Mouse (Mus musculus) intestine, embryonic 16.5 days (tissue): ENCODE measurements around the gene Nr0b2. TPM values are rescaled to one million over a fixed set of nuclear protein-coding genes. Genes with fewer than 3 reads are reported as not detected.

ENCODE experiments used
- ATAC-seq: fragments of 200-750 bp; cut with Nextera tagmentation; 2 replicates; pipeline ENCODE4 v1.8.0; 2017; ENCODE audit warnings: moderate TSS enrichment, moderate library complexity
- H3K27ac ChIP-seq: fragments of 300-500 bp; sonication (generic); 2 replicates; pipeline ENCODE4 v1.5.1; 2014; ENCODE audit warnings: mild to moderate bottlenecking, low read length
- H3K27me3 ChIP-seq: fragments of 300-500 bp; sonication (generic); replicated peaks from 2 replicates; pipeline ENCODE4 v1.6.1; 2014; ENCODE audit warnings: low read length, control low read depth, mixed read lengths; ENCODE audit not compliant: control insufficient read depth, insufficient read depth
- H3K36me3 ChIP-seq: fragments of 300-500 bp; sonication (generic); 2 replicates; pipeline ENCODE4 v1.6.1; 2014; ENCODE audit warnings: low read length, control low read depth; ENCODE audit not compliant: control insufficient read depth, insufficient read depth
- H3K4me1 ChIP-seq: fragments of 300-500 bp; sonication (generic); 2 replicates; pipeline ENCODE4 v1.6.1; 2014; ENCODE audit warnings: low read length, control low read depth, mixed read lengths; ENCODE audit not compliant: control insufficient read depth, insufficient read depth
- H3K4me2 ChIP-seq: fragments of 300-500 bp; sonication (generic); 2 replicates; pipeline ENCODE4 v1.6.1; 2014; ENCODE audit warnings: low read depth, low read length, control low read depth
- H3K4me3 ChIP-seq: fragments of 300-500 bp; sonication (generic); 2 replicates; pipeline ENCODE4 v1.5.1; 2014; ENCODE audit warnings: mild to moderate bottlenecking, low read length
- H3K9ac ChIP-seq: fragments of 300-500 bp; sonication (generic); 2 replicates; pipeline ENCODE4 v1.6.1; 2014; ENCODE audit warnings: low read depth, low read length
- H3K9me3 ChIP-seq: fragments of 300-500 bp; sonication (generic); 2 replicates; pipeline ENCODE4 v1.6.1; 2016; ENCODE audit warnings: low read length, control low read depth; ENCODE audit not compliant: control insufficient read depth
- WGBS: fragments of 180-500 bp; shearing (Covaris S2); extraction: QIAGEN DNeasy Blood & Tissue Kit; methylation state at CpG from one replicate; pipeline ENCODE4 v1.1.7; 2014; 5-methylcytosine and 5-hydroxymethylcytosine counted together
- polyA plus RNA-seq: library from polyadenylated mRNA; unstranded; fragments of >200 nt; fragmentation: Nextera tagmentation; extraction: Ambion mirVana; gene quantifications from 2 replicates; pipeline ENCODE4 v1.2.1, GENCODE M21; 2015

The Nr0b2 gene
- polyA plus RNA-seq, 1 experiment from 2014 or later, result 9.2 TPM

DNA sequence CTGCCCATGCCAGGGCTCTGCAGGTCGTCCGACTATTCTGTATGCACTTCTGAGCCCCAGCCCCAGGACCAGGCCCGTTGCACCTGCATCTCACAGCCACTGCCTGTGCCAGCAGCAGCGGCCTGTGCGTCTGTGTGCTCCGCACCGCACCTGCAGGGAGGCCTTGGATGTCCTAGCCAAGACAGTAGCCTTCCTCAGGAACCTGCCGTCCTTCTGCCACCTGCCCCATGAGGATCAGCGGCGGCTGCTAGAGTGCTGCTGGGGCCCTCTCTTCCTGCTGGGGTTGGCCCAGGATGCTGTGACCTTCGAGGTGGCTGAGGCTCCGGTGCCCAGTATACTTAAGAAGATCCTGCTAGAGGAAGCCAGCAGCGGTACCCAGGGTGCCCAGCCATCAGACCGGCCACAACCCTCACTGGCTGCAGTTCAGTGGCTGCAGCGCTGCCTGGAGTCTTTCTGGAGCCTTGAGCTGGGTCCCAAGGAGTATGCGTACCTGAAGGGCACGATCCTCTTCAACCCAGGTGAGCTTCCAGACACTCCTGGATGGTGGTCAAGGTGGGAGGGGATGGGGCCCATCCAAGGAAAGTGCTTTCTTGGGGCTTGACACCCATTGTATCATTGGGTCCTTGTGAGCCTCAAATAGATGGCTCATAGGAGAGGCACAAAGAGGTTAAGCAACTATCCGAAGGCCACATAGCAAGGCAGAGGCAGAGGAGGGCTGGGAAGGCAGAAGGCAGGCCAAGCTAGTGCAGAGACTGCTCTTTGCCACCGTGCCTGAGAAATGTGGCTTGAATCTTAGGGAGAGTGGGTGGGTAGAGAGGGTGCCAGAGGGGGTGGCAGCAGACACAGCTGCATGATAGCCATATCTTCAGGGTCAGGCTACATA lies 513 bp downstream of the Nr0b2 start:
- Histone ChIP-seq H3K36me3 (no peaks in the 10 kb centered on the region), H3K4me1 (peaks cover 13% of the 10 kb centered on the region), H3K4me3 (peak overlapping the region; percentile 35), H3K9me3 (0 out of 2 replicates have a peak, but pooled peaks cover 2% of the 10 kb centered on the region), H3K4me2 (peak overlapping the region; percentile 37), H3K27ac (peak overlapping the region; percentile 83), H3K27me3 (no peaks in the 10 kb centered on the region), H3K9ac (peak overlapping the region; percentile 60)
- 62% methylated on average over 19 of the region's 19 CpGs for WGBS
- peak; percentile 28 for ATAC-seq

DNA sequence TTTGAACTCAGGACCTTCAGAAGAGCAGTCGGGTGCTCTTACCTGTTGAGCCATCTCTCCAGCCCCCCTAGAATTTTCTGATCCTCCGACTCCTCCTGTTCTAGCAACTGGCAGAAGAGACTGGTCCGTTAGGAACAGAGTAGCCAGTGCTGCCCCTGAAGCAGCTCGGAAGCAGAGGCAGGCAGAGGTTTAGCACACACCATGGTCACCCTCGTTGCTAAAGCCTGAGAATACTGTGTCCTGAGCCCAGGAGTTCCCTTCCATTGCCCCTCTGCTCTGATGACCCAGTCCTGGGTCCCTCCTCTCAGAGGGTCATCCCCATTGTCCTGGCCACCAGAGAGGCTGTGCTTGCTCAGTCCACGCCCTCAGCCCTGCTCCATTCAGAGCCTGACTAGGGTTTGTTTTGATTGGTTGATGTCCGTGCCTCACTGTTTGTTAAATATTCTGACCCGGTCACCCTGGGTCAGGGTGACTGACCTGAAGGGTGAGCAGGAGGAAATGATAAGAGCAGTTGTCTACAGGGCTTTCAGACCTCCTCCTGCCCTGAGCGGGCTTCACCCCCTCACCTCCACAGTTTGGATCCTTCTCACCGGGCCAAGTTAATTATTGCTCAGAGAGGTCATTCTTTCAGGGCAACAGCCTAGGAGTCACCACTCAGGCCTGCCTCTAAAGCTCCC lies 4.0 kb downstream of the Nr0b2 start:
- Histone ChIP-seq H3K36me3 (no peaks in the 10 kb centered on the region), H3K4me2 (0 out of 2 replicates have a peak overlapping the region, but pooled peaks have one; percentile 22), H3K4me1 (peaks cover 13% of the 10 kb centered on the region), H3K4me3 (no peak overlapping the region), H3K27me3 (no peaks in the 10 kb centered on the region), H3K9me3 (no peaks in the 10 kb centered on the region), H3K9ac (peak overlapping the region; percentile 19; the same call in 1 of the 2 replicates), H3K27ac (no peak overlapping the region)
- WGBS, result 25% methylated on average over 10 of the region's 10 CpGs
- peak; percentile 66 for ATAC-seq

DNA sequence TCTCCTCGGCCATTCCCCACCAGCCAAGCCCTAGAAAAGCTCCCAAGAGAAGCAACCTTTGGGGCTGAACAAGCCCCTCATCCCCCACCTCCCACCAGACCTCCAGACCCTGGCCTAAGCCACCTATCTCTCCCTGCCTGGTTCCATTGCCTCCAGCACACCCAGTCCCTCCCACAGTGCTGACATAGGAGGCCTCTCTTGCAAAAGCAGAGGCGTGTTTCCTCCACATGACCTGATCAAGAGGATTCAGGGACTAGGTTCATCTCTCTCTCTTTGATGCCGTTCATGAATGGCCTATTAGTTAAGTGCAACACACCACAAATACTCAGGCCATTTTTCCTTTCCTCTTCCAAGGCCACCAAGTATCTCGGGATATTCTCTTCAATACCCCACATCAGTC lies 6.7 kb downstream of the Nr0b2 start:
- Histone ChIP-seq H3K4me2 (no peak overlapping the region), H3K9ac (no peak overlapping the region), H3K36me3 (no peaks in the 10 kb centered on the region), H3K9me3 (no peaks in the 10 kb centered on the region), H3K4me3 (no peak overlapping the region), H3K27me3 (no peaks in the 10 kb centered on the region), H3K4me1 (peaks cover 4% of the 10 kb centered on the region; the same call in 1 of the 2 replicates), H3K27ac (no peak overlapping the region)
- 75% methylated on average over 4 of the region's 4 CpGs for WGBS
- no peak for ATAC-seq

DNA sequence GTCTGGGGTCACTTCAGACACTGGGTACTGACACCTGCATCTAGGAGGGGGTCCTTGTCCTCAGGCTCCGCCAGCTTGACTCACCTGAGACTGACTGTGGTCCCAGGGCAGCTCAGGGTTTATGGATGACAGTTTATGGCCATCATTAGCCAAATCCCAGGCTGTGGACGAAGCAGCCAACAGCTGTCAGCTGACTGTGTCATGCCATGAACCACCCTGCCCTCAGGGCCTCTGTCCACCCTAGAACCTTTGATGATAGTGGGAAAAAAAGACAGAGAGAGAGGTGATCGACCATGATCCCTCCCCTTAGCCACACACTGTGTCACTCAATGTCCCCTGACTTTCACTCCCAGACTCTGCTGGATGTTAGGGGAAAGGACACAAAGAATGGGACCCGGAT lies 8.4 kb downstream of the Nr0b2 start:
- 52% methylated on average over 4 of the region's 4 CpGs for WGBS
- Histone ChIP-seq H3K4me3 (no peak overlapping the region), H3K27ac (no peak overlapping the region), H3K9ac (no peak overlapping the region), H3K4me2 (no peak overlapping the region), H3K27me3 (no peaks in the 10 kb centered on the region), H3K9me3 (no peaks in the 10 kb centered on the region), H3K4me1 (peaks cover 4% of the 10 kb centered on the region; the same call in 1 of the 2 replicates), H3K36me3 (no peaks in the 10 kb centered on the region)
- ATAC-seq, result peak; percentile 31; the same call in 1 of the 2 replicates

DNA sequence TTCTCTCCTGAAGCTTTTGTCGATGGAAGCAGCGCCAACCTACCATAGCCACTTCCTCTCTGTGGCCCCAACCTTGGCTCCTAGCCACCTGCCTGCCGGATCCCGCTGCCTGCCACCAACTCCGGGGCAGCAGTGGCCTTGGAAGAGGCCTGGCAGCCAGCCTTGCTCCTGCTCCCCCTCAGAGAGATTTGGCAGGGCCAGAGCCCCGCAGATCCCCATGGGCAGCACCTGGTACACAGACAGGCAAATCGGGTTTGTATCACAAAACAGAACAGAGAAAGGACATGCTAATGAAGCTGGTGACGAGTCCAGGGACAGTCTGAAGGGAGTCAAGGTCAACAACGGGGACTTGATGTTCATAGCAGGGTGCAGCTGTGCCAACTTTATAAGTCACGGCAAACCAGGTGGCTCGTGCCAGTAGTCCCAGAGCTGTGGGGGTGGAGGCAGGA lies 10.0 kb downstream of the Nr0b2 start:
- Histone ChIP-seq H3K36me3 (no peaks in the 10 kb centered on the region), H3K4me2 (no peak overlapping the region), H3K9me3 (no peaks in the 10 kb centered on the region), H3K9ac (no peak overlapping the region), H3K27me3 (no peaks in the 10 kb centered on the region), H3K4me1 (peaks cover 3% of the 10 kb centered on the region; the same call in 1 of the 2 replicates), H3K27ac (no peak overlapping the region), H3K4me3 (no peak overlapping the region)
- ATAC-seq, result peak; percentile 43; the same call in 1 of the 2 replicates
- 73% methylated on average over 11 of the region's 11 CpGs for WGBS

DNA sequence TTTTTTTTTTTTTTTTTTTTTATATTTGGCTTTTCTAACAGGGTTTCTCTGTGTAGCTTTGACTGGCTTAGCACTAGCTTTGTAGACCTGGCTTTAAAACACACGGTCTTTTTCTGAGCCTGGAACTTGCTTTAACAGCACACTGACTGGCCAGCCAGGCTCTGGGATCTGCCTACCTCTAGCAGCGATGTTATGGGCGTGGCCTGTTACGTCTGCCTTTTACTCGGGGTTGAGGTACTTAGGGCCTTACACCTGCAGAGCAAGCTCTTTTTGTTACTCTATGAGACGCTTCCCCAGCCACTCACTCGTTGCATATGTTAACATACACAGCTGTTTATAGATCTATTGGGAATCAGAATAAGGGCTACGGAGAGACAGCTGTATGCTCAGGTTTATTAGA lies 14.1 kb downstream of the Nr0b2 start:
- Histone ChIP-seq H3K4me1 (peaks cover 3% of the 10 kb centered on the region; the same call in 1 of the 2 replicates), H3K4me2 (no peak overlapping the region), H3K9ac (no peak overlapping the region), H3K4me3 (no peak overlapping the region), H3K36me3 (no peaks in the 10 kb centered on the region), H3K9me3 (no peaks in the 10 kb centered on the region), H3K27me3 (no peaks in the 10 kb centered on the region), H3K27ac (no peak overlapping the region)
- WGBS, result 26% methylated on average over 8 of the region's 8 CpGs
- ATAC-seq, result no peak

DNA sequence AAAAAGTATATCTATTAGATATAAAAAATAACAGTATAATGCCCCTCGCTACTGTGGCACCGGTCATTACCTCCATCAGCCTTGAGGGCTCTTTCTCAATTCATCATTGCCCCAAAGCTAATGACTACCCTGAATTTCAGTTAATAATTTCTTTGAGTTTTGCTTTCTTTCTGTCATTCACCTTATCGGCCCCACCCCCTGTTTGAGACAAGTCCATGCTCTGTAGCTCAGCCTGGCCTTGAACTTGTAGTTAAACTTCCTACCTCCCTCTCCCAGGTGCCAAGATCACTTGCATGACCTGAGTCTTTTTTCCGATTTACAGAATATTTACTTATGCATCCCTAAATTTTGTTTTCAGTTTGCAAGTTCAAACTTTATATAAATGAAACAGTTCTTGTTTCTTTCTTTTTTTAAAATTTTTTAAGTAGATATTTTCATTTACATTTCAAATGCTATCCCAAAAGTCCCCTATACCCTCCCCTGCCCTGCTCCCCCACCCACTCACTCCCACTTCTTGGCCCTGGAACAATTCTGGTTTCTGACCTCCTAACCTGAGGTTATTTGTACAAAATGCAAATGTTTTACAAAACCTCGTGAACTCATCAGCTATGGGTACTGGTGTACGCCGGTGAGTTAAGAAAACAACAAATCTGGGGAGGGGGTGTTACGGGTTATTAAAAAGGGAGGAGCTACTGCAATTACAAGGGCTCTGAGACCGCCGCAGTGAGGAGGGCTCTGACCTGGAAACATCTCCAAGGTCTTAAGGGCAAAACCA lies 16.3 kb downstream of the Nr0b2 start:
- Histone ChIP-seq H3K4me2 (peak overlapping the region; percentile 30; the same call in 1 of the 2 replicates), H3K27ac (peak overlapping the region; percentile 78)

DNA sequence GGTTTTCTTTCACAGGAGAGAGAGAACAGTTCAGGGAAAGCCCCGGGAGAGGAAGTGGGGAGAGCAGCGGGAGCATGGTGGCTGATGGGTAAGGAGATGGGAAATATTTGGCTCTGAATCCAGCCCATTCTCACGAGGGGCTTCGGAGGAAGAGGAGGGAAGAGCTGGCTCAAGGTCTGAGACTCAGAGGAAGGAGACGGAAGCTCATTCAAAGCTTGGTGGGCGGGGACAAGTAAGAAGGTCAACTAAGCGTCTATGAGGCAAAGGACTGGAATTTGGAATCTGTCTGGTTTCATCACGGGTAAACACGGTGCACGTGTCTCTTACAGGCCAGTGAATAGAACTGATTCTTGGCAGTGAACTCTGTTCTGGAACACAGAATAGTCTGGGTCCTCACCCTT lies 16.9 kb downstream of the Nr0b2 start:
- Histone ChIP-seq H3K4me2 (peak overlapping the region; percentile 30), H3K36me3 (no peaks in the 10 kb centered on the region), H3K27ac (peak overlapping the region; percentile 78), H3K9me3 (no peaks in the 10 kb centered on the region), H3K4me1 (peaks cover 3% of the 10 kb centered on the region; the same call in 1 of the 2 replicates), H3K27me3 (no peaks in the 10 kb centered on the region), H3K9ac (0 out of 2 replicates have a peak overlapping the region, but pooled peaks have one; percentile 2), H3K4me3 (no peak overlapping the region)
- peak; percentile 64 for ATAC-seq
- WGBS, result 38% methylated on average over 10 of the region's 10 CpGs

More for the DNA sequence above, 16.3 kb downstream of the Nr0b2 start:
- peak; percentile 60 for ATAC-seq
- H3K4me3 ChIP-seq, result no peak overlapping the region
- H3K4me1 ChIP-seq, result peaks cover 3% of the 10 kb centered on the region; the same call in 1 of the 2 replicates
- no peaks in the 10 kb centered on the region for H3K27me3 ChIP-seq
- 57% methylated on average over 10 of the region's 10 CpGs for WGBS
- H3K9ac ChIP-seq, result 0 out of 2 replicates have a peak overlapping the region, but pooled peaks have one; percentile 2
- H3K9me3 ChIP-seq, result no peaks in the 10 kb centered on the region
- H3K36me3 ChIP-seq, result no peaks in the 10 kb centered on the region
